Mouse (Mus musculus): ENCODE results near the gene Rassf6.

- TF ChIP-seq CTCF (IDR thresholded peaks at IDR 0.05; ENCODE audit: borderline replicate concordance, extremely low read depth, insufficient read depth, insufficient read length) (no peak), POLR2A (IDR thresholded peaks at IDR 0.05; ENCODE audit: borderline replicate concordance, extremely low read depth, insufficient read depth, insufficient read length, poor library complexity, severe bottlenecking) (no peak)
These were observed 77.6 kb downstream of the Rassf6 start for GRCm38 (mm10) chr5:90562880-90563279.

All from brain, embryonic 14.5 days (tissue).